Mouse (Mus musculus) heart, postnatal 4 days (tissue): Measurements from ENCODE around the gene Sh2d3c. TPM values are rescaled to one million over a fixed set of nuclear protein-coding genes. Genes with fewer than 3 reads are reported as not detected.

Experiments
- DNase-seq: peaks from one replicate; pipeline ENCODE4 v3.0.0; 2021
- microRNA-seq, 2 experiments: library from miRNA; unstranded; fragments of <30 nt; microRNA quantifications; one replicate each; pipeline ENCODE4 v1.2.0; 2021 to 2022
- total RNA-seq, 2 experiments: library from RNA; stranded (reverse); gene quantifications; 2 replicates each; pipeline ENCODE4 v1.2.3; 2021

Gene Sh2d3c
- total RNA-seq, 2 experiments from 2014 or later: 38.2 to 41.4 TPM

DNA sequence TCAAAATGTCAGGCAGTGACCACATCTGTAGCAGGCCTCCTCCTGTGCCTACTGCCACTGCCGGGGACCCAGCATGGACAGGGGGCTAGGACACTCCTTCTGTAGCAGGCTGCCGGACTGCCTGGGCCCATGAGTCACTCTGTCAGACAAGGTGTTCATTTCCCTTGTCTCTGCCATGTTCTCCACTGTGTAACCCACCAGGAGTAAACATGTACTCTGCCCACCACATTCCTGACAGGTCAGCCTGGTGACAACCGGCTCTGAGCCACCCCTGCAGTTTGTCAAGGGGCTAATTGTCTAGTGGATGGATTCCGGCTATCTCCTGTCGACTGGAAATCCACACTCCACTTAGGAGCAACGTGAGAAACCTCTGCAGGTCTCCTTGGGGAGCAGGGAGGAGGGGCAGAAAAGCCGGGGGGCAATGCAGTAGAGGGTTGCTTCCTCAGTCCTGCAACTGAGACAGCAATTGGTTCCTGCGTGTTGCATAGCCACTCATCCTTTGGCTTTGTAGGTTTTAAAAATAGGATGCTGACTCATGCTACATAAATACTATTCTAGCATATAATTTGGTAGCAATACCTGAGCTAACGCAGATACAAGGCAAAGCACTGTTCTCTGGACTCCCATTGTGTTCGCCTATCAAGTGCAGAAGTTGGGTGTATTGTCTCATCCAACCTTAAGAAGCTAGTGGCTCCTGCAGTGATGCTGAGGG is 77.6 kb downstream of the Sh2d3c start:
- DNase-seq: no peak

Small RNAs within 50 kb of the gene (microRNA-seq; reads per million reads assigned to microRNA genes)
- gene Gm47291: 0 reads per million in 2 experiments
- gene Mir2861: 0 to 0.41 reads per million in 2 experiments
- gene Mir3960: 0 reads per million in 2 experiments
- gene Mir8093: 0 to 0.20 reads per million in 2 experiments

Other genes starting within 250 kb of the Sh2d3c start
- 10 to 100 TPM in 1 of 2 experiments, 1 to 10 TPM in 1; 9.9 to 11.0 TPM for gene Fam102a, start 185.7 kb upstream of the Sh2d3c start, total RNA-seq
- 10 to 100 TPM; 32.5 to 34.4 TPM for gene Dpm2, start 150.2 kb upstream of the Sh2d3c start, total RNA-seq
- gene Pip5kl1, start 146.3 kb upstream of the Sh2d3c start, total RNA-seq: under 1 TPM in 1 of 2 experiments, not detected in 1; 0.26 TPM
- not detected for gene 9430097D07Rik, start 145.4 kb upstream of the Sh2d3c start, total RNA-seq
- gene St6galnac4, start 134.0 kb upstream of the Sh2d3c start, total RNA-seq: 10 to 100 TPM; 31.6 to 38.6 TPM
- gene St6galnac6, start 121.3 kb upstream of the Sh2d3c start, total RNA-seq: 10 to 100 TPM; 77.5 to 82.7 TPM
- gene Ak1, start 99.3 kb upstream of the Sh2d3c start, total RNA-seq: 100 to 1,000 TPM; 405 to 424 TPM
- gene Eng, start 74.5 kb upstream of the Sh2d3c start, total RNA-seq: 100 to 1,000 TPM; 149 to 162 TPM
- 10 to 100 TPM; 10.5 to 12.5 TPM for gene Fpgs, start 16.9 kb upstream of the Sh2d3c start, total RNA-seq
- gene Cdk9, start 8.0 kb upstream of the Sh2d3c start, total RNA-seq: 10 to 100 TPM; 38.2 to 46.0 TPM
- not detected for gene 6330409D20Rik, start 20.0 kb downstream of the Sh2d3c start, total RNA-seq
- 10 to 100 TPM; 16.7 to 18.6 TPM for gene Tor2a, start 36.2 kb downstream of the Sh2d3c start, total RNA-seq
- gene Ttc16, start 54.6 kb downstream of the Sh2d3c start, total RNA-seq: under 1 TPM; 0.09 to 0.36 TPM
- gene Ptrh1, start 54.7 kb downstream of the Sh2d3c start, total RNA-seq: 1 to 10 TPM; 3.0 to 5.4 TPM
- not detected for gene Cfap157, start 63.4 kb downstream of the Sh2d3c start, total RNA-seq
- 10 to 100 TPM; 34.8 to 39.6 TPM for gene Stxbp1, start 126.2 kb downstream of the Sh2d3c start, total RNA-seq
- gene Fam129b, start 155.1 kb downstream of the Sh2d3c start, total RNA-seq: 10 to 100 TPM; 45.4 to 46.0 TPM
- 100 to 1,000 TPM; 151 to 169 TPM for gene Rpl12, start 240.5 kb downstream of the Sh2d3c start, total RNA-seq
- gene Lrsam1, start 240.6 kb downstream of the Sh2d3c start, total RNA-seq: 10 to 100 TPM; 12.9 to 13.4 TPM